Mouse (Mus musculus) neural tube, embryonic 12.5 days (tissue): Measurements from ENCODE around the gene Serhl. TPM values are rescaled to one million over a fixed set of nuclear protein-coding genes. Genes with fewer than 3 reads are reported as not detected.

Experiments used
- ATAC-seq: fragments of 200-750 bp; cut with Nextera tagmentation; 2 replicates; pipeline ENCODE4 v1.8.0; 2017; ENCODE audit warnings: low read depth, mild to moderate bottlenecking, moderate TSS enrichment, moderate library complexity; ENCODE audit not compliant: low FRiP score
- H3K27ac ChIP-seq: fragments of 300-500 bp; sonication (generic); 2 replicates; pipeline ENCODE4 v1.5.1; 2016
- H3K27me3 ChIP-seq: fragments of 300-500 bp; sonication (generic); replicated peaks from 2 replicates; pipeline ENCODE4 v1.6.1; 2016; ENCODE audit warnings: mild to moderate bottlenecking
- H3K36me3 ChIP-seq: fragments of 300-500 bp; sonication (generic); 2 replicates; pipeline ENCODE4 v1.6.1; 2016; ENCODE audit warnings: mild to moderate bottlenecking
- H3K4me1 ChIP-seq: fragments of 300-500 bp; sonication (generic); 2 replicates; pipeline ENCODE4 v1.6.1; 2016
- H3K4me2 ChIP-seq: fragments of 300-500 bp; sonication (generic); replicated peaks from 2 replicates; pipeline ENCODE4 v1.6.1; 2016; ENCODE audit warnings: mild to moderate bottlenecking
- H3K4me3 ChIP-seq: fragments of 300-500 bp; sonication (generic); 2 replicates; pipeline ENCODE4 v1.5.1; 2016
- H3K9ac ChIP-seq: fragments of 300-500 bp; sonication (generic); 2 replicates; pipeline ENCODE4 v1.6.1; 2016; ENCODE audit warnings: mild to moderate bottlenecking
- H3K9me3 ChIP-seq: fragments of 300-500 bp; sonication (generic); 2 replicates; pipeline ENCODE4 v1.6.1; 2016; ENCODE audit warnings: mild to moderate bottlenecking
- WGBS: fragments of 180-500 bp; shearing (Covaris S2); methylation state at CpG from one replicate; pipeline ENCODE4 v1.1.7; 2016; 5-methylcytosine and 5-hydroxymethylcytosine counted together
- polyA plus RNA-seq: library from polyadenylated mRNA; unstranded; fragments of >200 nt; fragmentation: Nextera tagmentation; extraction: Ambion mirVana; gene quantifications from 2 replicates; pipeline ENCODE4 v1.2.1, GENCODE M21; 2016

Gene Serhl
- polyA plus RNA-seq, 1 experiment from 2014 or later = 42.1 TPM

- H3K27me3 ChIP-seq = peaks cover 22% of the 10 kb centered on the region
- ATAC-seq = no peak
- 87% methylated on average over 13 of the region's 13 CpGs for WGBS
- no peak overlapping the region for H3K27ac ChIP-seq
- H3K4me1 ChIP-seq = peaks cover 22% of the 10 kb centered on the region
- H3K9me3 ChIP-seq = no peaks in the 10 kb centered on the region
- H3K9ac ChIP-seq = no peak overlapping the region
- H3K4me2 ChIP-seq = no peak overlapping the region
- H3K36me3 ChIP-seq = no peaks in the 10 kb centered on the region
- H3K4me3 ChIP-seq = no peak overlapping the region
Observed at GRCm38 (mm10) chr15:83086636-83087328, 2.5 kb upstream of the Serhl start.

- no peak; the same call in 1 of the 2 replicates for ATAC-seq
- Histone ChIP-seq H3K36me3 (no peaks in the 10 kb centered on the region), H3K4me1 (peaks cover 18% of the 10 kb centered on the region), H3K4me3 (no peak overlapping the region), H3K4me2 (peak overlapping the region; percentile 46), H3K9me3 (no peaks in the 10 kb centered on the region), H3K9ac (0 out of 2 replicates have a peak overlapping the region, but pooled peaks have one; percentile 17), H3K27me3 (peaks cover 22% of the 10 kb centered on the region), H3K27ac (no peak overlapping the region)
- 2% methylated on average over 27 of the region's 27 CpGs for WGBS
Observed at GRCm38 (mm10) chr15:83088495-83089428, 544 bp upstream of the Serhl start.

DNA sequence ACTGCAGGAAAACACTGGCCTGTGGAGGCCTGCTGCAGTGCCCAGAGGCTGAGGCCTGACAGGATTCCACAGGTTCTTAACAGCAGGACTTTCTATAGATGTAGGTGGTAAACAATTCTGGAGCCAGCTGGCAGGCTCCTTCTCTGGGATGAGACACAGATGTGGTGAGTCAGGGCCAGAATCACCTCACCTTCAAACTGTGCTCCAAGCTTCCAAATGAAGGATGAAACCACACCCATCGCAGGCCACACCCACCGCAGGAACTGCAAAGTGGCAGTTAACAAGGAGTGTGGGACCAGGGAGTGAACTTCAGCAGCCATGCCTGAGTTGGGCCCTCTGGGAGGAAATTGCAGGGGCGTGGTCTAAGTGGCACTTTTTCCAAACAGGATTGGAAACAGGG, 1.6 kb downstream of the Serhl start:
- ATAC-seq = no peak
- H3K9me3 ChIP-seq = no peaks in the 10 kb centered on the region
- no peak overlapping the region for H3K4me3 ChIP-seq
- H3K27ac ChIP-seq = no peak overlapping the region
- peaks cover 12% of the 10 kb centered on the region for H3K4me1 ChIP-seq
- WGBS = 44% methylated on average over 3 of the region's 3 CpGs
- no peak overlapping the region for H3K4me2 ChIP-seq
- H3K9ac ChIP-seq = no peak overlapping the region
- peaks cover 22% of the 10 kb centered on the region for H3K27me3 ChIP-seq
- H3K36me3 ChIP-seq = no peaks in the 10 kb centered on the region

DNA sequence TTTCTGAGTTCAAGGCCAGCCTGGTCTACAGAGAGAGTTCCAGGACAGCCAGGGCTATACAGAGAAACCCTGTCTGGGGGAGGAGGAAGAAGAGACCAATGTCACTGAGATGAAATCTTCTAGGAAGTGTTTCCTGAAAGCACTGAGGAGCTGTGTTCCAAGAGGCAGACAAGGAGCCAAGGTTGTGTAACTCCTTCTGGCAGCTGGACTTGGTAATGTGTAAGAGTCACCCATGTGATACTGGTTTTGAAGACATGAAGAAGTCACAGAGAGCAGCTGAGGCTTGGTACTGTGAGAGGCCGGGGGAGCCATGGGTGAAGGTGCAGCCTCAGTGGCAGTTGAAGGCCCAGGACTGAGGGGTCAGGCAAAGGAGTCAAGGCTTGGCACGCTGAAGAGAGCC, 4.4 kb downstream of the Serhl start:
- Histone ChIP-seq H3K4me2 (no peak overlapping the region), H3K4me3 (no peak overlapping the region), H3K9me3 (no peaks in the 10 kb centered on the region), H3K4me1 (peaks cover 9% of the 10 kb centered on the region), H3K9ac (no peak overlapping the region), H3K27ac (no peak overlapping the region), H3K27me3 (peaks cover 21% of the 10 kb centered on the region), H3K36me3 (no peaks in the 10 kb centered on the region)
- WGBS = 68% methylated on average over 2 of the region's 2 CpGs
- no peak for ATAC-seq

- WGBS = 47% methylated on average over 2 of the region's 2 CpGs
- no peaks in the 10 kb centered on the region for H3K9me3 ChIP-seq
- H3K27ac ChIP-seq = no peak overlapping the region
- peaks cover 10% of the 10 kb centered on the region for H3K27me3 ChIP-seq
- H3K4me3 ChIP-seq = no peak overlapping the region
- no peak overlapping the region for H3K4me2 ChIP-seq
- no peaks in the 10 kb centered on the region for H3K36me3 ChIP-seq
- no peak overlapping the region for H3K9ac ChIP-seq
- no peak for ATAC-seq
- H3K4me1 ChIP-seq = peaks cover 15% of the 10 kb centered on the region
Observed at GRCm38 (mm10) chr15:83095950-83096349, 6.6 kb downstream of the Serhl start.

DNA sequence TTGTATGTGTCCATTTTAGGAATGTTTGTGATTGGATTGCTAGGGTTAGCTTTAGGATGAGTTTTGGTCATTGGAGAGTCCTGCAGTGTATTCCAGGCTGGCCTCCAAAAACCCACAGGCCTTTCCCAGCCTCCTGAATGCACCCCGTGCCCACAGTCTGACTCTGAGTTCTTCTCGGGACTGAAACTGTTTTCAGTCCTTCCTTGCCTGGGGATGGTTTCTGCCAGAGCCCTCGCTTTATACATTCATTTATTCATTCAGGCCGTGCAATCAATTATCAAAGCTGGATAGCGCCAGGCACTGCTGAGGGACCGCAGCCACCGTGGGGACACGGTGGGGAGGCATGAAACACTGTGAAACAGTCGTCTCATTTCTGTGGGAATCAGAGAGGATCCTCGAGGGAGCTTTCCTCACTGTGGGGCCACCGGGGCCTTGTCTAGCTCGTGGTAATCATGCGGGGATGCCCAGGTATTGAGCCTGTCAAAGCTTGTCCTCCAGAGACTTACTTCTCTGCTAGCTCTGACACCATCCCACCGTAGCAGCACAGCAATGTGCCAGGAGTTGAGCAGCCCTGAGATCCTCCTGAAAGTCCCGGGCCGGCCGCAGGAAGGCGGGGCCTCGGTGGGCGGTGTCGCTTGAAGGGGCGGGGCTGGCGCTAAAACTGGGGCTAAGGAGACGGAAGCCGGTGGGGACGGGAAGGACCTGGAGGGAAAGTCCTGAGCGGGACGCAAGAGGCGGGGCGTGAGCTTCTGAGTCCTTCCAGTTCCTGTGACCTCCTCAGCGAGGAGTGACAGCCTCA, 10.4 kb downstream of the Serhl start:
- H3K9ac ChIP-seq = peak overlapping the region; percentile 55
- H3K36me3 ChIP-seq = no peaks in the 10 kb centered on the region
- H3K27me3 ChIP-seq = peaks cover 10% of the 10 kb centered on the region
- no peaks in the 10 kb centered on the region for H3K9me3 ChIP-seq
- H3K4me3 ChIP-seq = peak overlapping the region; percentile 31
- WGBS = 2% methylated on average over 31 of the region's 31 CpGs
- peaks cover 15% of the 10 kb centered on the region for H3K4me1 ChIP-seq
- peak overlapping the region; percentile 68 for H3K4me2 ChIP-seq
- peak; percentile 88 for ATAC-seq
- H3K27ac ChIP-seq = no peak overlapping the region

GRCm38 (mm10) chr15:83100332-83100662, 11.0 kb downstream of the Serhl start:
- H3K27ac ChIP-seq = no peak overlapping the region
- ATAC-seq = peak; percentile 25; the same call in 1 of the 2 replicates
- peaks cover 15% of the 10 kb centered on the region for H3K4me1 ChIP-seq
- H3K27me3 ChIP-seq = peaks cover 10% of the 10 kb centered on the region
- H3K4me3 ChIP-seq = peak overlapping the region; percentile 31
- peak overlapping the region; percentile 55 for H3K9ac ChIP-seq
- peak overlapping the region; percentile 68 for H3K4me2 ChIP-seq
- WGBS = 2% methylated on average over 8 of the region's 8 CpGs
- H3K36me3 ChIP-seq = no peaks in the 10 kb centered on the region
- H3K9me3 ChIP-seq = no peaks in the 10 kb centered on the region

GRCm38 (mm10) chr15:83103111-83103510, 13.8 kb downstream of the Serhl start:
- no peak for ATAC-seq

GRCm38 (mm10) chr15:83106426-83106825, 17.1 kb downstream of the Serhl start:
- no peaks in the 10 kb centered on the region for H3K9me3 ChIP-seq
- no peak overlapping the region for H3K4me2 ChIP-seq
- no peak for ATAC-seq
- H3K36me3 ChIP-seq = no peaks in the 10 kb centered on the region
- H3K9ac ChIP-seq = no peak overlapping the region
- no peaks in the 10 kb centered on the region for H3K27me3 ChIP-seq
- H3K4me3 ChIP-seq = no peak overlapping the region
- no peak overlapping the region for H3K27ac ChIP-seq
- H3K4me1 ChIP-seq = peaks cover 11% of the 10 kb centered on the region
- WGBS = 60% methylated on average over 6 of the region's 6 CpGs

More at GRCm38 (mm10) chr15:83103111-83103510, 13.8 kb downstream of the Serhl start:
- Histone ChIP-seq H3K27ac (no peak overlapping the region), H3K4me3 (no peak overlapping the region), H3K9me3 (no peaks in the 10 kb centered on the region), H3K36me3 (no peaks in the 10 kb centered on the region), H3K4me1 (peaks cover 22% of the 10 kb centered on the region), H3K4me2 (no peak overlapping the region), H3K27me3 (peaks cover 6% of the 10 kb centered on the region; the same call in 1 of the 2 replicates), H3K9ac (no peak overlapping the region)
- 71% methylated on average over 1 of the region's 1 CpGs for WGBS

GRCm38 (mm10) chr15:83107814-83108213, 18.5 kb downstream of the Serhl start:
- 14% methylated on average over 6 of the region's 6 CpGs for whole genome bisulfite sequencing
- peak; percentile 29; the same call in 1 of the 2 replicates for ATAC-seq
- no peak overlapping the region for H3K4me2 ChIP-seq
- H3K9me3 ChIP-seq = no peaks in the 10 kb centered on the region
- H3K4me1 ChIP-seq = peaks cover 14% of the 10 kb centered on the region
- no peaks in the 10 kb centered on the region for H3K36me3 ChIP-seq
- H3K4me3 ChIP-seq = no peak overlapping the region
- no peak overlapping the region for H3K9ac ChIP-seq
- no peaks in the 10 kb centered on the region for H3K27me3 ChIP-seq
- H3K27ac ChIP-seq = no peak overlapping the region

DNA sequence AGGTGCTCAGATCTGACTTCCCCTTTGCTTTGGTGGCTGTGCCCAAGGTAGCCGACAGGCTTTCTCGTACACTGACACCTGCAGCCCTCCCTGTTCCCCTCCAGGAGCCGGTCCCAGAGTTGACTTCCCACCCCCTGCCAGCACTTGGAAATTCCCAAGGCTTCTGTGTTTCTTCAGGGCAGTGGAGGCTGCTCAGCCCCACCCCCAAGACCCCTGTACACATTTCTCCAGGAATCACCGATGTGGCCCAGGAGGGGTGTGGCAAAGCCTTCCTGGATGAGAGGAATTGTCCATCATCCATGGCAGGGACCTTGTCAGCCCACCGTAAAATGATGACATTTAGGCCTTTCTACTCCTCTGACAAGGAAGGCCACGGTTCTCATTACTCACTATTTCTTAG, 22.0 kb downstream of the Serhl start:
- 67% methylated on average over 6 of the region's 6 CpGs for WGBS
- Histone ChIP-seq H3K9ac (no peak overlapping the region), H3K27me3 (no peaks in the 10 kb centered on the region), H3K4me3 (no peak overlapping the region), H3K36me3 (peaks cover 18% of the 10 kb centered on the region), H3K9me3 (no peaks in the 10 kb centered on the region), H3K27ac (no peak overlapping the region), H3K4me1 (peaks cover 26% of the 10 kb centered on the region), H3K4me2 (no peak overlapping the region)
- ATAC-seq = no peak

DNA sequence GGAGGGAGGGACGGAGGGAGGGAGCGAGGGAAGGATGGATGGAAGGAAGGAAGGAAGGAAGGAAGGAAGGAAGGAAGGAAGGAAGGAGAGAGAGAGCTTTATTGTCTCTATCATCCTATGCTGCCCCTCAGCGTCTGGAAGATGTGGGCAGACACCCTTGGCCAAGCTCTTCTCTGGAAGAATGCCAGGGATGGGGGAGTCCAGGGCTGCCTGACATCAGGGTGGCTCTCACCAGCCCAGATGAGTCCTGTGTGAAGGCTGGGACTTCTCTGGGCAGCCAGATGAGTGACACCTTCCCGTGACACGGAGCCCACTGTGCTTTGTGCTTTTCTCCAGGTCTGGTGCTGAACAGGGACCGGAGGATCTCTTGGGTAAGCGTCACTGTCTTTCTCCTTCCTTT, 22.6 kb downstream of the Serhl start:
- Histone ChIP-seq H3K9me3 (no peaks in the 10 kb centered on the region), H3K9ac (no peak overlapping the region), H3K27me3 (no peaks in the 10 kb centered on the region), H3K27ac (no peak overlapping the region), H3K4me2 (no peak overlapping the region), H3K4me3 (no peak overlapping the region), H3K36me3 (peaks cover 24% of the 10 kb centered on the region), H3K4me1 (peaks cover 26% of the 10 kb centered on the region)
- WGBS = 88% methylated on average over 7 of the region's 7 CpGs
- no peak for ATAC-seq
